Mouse (Mus musculus): ENCODE results near the gene Slc6a11. TPM values are rescaled to one million over a fixed set of nuclear protein-coding genes. Genes with fewer than 3 reads are reported as not detected.

Gene Slc6a11
- polyA plus RNA-seq (2017; shearing (Covaris generic)): not detected

DNA sequence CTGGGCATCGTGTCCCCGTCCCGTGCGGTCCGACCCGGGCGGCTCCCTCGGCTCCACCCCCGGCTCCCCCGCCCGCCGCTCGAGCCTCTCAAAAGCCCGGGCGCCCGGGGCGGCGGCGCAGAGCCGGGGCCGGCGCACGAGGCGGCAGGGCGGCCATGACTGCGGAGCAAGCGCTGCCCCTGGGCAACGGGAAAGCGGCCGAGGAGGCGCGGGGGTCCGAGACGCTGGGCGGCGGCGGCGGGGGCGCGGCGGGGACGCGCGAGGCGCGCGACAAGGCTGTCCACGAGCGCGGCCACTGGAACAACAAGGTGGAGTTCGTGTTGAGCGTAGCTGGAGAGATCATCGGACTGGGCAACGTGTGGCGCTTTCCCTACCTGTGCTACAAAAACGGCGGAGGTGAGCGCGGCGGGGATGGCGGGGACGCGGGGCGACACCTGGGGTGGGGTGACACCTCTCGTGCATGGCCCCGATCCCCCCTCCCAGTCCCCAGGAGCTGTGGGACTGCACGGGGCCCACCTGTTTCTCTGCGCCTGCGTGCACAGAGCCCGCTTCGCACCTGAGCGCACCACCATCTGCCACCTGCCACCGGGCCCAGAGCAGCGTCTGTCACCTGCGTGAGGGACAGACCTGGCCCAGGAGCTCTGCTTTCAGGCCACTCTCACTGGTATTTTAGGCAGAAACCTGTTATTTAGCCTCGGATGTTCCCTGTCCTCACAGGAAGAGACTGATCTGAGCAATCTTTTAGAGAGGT is at the start of gene Slc6a11:
Gene Slc6a11 (plus strand): TSS at position 120 of the 751 bp plus-strand sequence.
- no peak for ATAC-seq

DNA sequence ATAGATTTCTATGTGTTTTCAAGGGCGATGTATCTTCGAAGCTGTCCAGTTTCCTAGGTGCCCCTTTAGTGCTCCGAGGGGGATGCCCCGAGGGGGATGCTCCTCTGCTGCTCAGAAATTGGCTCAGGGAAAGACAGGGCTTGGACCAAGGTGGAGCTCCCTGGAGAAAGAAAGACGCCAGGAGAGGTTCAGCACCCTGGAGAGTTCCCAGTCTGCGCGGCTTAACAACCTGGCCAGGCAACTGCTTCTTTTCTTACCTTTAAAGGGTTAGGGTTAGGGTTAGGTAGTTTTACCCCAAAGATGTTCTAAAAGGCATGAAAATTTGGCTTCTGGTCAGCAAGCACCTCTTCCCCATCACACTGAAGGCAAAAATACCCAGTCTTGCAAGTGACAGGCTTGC is 43.9 kb upstream of the Slc6a11 start:
- ATAC-seq: no peak

DNA sequence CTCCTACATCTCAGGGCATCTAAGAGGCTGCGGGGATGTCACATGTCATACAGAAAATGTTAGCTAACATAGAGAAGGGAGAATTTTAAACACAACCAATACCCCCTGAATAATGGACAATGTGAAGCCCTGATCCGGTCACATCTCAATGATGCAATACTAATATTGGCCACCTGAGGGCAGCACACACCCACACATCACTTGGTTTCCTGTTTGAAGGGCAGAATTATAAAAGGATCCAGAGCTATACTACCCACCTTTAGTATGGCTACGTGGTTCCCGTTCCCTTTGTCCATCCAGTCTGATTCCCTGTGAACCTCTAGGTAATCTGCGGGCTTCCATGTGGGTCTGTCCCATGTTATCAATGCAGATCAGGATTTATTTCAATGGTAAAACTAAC is 41.4 kb upstream of the Slc6a11 start:
- no peak for ATAC-seq

DNA sequence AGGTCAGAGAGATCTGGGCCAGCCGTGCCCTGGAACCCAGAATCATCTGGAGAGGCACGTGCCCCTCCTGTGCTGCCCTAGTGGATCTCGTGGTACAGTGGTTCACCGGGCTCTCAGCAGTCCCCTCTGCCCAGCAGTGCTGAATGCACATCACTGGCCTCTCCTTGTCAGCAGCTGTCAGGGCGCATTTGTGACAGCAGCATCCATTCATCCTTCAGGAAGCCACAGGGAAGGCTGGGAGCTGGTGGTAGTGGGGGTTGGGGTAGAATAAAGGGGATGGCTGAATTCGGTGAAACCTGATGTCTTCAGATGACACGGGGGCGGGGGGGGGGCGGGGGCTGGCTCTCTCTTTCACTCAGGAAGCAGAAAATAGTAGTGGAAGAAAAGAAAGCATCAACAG is 38.8 kb upstream of the Slc6a11 start:
- ATAC-seq: no peak

DNA sequence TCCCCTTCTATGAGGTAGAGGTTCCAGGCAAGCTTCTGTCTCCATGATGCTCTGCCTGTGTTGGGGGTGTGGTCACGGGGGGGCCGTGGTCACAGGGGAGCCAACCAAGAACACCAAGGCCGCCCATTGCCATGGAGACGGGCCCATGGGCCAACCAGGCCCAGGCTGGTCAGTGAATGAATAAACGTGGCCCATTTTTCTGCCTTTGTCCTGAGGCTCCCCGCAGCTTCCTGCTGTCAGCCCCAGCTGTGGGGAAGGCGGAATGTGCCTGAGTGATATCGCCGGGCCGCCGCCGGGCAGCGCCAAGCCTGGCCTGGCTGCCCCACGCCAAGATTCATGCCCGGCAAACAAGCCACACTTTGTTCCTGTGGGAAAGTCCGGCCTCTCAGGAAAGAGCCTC is 36.8 kb upstream of the Slc6a11 start:
- ATAC-seq: no peak

GRCm38 (mm10) chr6:114096574-114096973 is 34.5 kb upstream of the Slc6a11 start:
- ATAC-seq: no peak

- ATAC-seq: no peak
These were observed 29.1 kb upstream of the Slc6a11 start for GRCm38 (mm10) chr6:114101923-114102322.

DNA sequence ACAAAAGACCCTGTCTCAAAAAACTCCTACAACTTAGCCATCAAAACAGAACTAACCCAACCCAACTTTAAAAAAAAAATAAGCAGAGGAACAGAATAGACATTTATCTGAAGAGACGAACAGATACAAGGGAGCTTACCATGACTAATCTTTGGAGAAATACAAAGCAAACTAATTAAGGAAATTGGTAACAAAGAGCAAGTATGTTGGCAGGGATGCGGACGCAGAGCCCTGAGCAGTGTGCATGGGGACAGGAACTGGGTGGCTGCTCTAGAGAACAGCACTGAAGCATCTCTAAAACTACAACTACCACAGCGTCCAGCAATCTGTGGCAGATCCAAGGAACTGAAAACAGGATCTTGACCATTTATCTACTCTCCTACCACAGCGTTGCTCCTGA is 11.5 kb upstream of the Slc6a11 start:
- ATAC-seq: no peak

DNA sequence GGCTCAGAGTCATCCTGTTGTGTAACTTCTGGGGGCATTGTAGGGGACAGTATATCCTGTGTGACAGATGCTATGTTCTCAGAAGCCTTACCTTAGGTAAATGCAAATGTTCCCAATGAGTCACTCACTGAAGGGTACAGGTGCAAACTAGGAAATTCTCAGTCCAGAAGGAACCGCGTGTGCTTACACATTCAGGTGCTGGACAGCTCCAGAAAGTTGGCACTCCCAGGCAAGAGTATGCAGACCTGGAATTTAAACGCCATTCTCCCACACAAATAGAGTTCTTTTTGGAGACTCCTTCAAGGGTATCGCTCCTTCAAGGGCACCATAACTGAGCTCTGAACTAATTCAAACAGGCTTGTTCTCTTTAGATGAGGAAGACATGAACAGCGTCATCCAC is 5.5 kb upstream of the Slc6a11 start:
- no peak for ATAC-seq

GRCm38 (mm10) chr6:114132472-114132871 is 1.4 kb downstream of the Slc6a11 start:
- ATAC-seq: no peak

- ATAC-seq: no peak
These were observed 1.9 kb downstream of the Slc6a11 start for GRCm38 (mm10) chr6:114132916-114133315.

DNA sequence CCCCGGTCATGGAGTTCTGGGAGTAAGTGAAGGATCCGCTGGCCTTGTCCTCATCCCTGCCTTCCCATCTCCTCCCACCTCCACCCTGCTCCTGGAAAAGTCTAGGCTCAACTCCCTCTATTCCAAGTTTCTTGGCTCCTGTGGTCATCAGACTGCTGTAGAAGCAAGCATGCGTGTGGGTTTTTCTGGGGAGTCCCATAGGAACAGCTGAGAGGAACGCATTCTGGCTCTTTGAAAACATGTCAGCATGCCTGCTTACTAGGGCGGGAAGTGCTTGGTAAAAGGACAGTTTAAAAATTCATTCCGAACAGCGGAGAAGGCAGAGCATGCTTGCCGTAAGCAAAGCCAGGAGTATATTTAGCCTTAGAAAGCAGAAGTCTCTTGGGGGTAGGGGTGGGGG is 7.9 kb downstream of the Slc6a11 start:
- no peak for ATAC-seq

- ATAC-seq: no peak
These were observed 10.4 kb downstream of the Slc6a11 start for GRCm38 (mm10) chr6:114141481-114141880.

DNA sequence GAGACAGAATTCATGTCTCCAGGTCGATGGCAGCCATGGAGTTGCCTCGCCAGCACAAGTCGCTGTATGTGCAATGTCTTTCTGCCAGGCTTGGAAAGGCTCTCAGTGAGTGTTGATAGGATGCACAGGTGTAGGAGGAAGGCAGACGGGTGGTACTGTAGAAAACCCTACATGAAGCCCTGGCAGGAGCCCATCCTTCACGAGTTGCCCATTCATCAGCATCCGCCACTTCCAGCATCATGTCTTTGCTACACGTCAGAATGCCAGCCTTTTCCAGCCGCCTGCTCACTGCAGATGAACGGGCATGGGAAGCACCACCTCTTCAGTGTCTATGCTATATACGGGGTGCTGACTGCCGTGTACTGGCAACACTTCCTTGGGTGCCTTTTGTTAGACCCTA is 11.4 kb downstream of the Slc6a11 start:
- no peak for ATAC-seq

DNA sequence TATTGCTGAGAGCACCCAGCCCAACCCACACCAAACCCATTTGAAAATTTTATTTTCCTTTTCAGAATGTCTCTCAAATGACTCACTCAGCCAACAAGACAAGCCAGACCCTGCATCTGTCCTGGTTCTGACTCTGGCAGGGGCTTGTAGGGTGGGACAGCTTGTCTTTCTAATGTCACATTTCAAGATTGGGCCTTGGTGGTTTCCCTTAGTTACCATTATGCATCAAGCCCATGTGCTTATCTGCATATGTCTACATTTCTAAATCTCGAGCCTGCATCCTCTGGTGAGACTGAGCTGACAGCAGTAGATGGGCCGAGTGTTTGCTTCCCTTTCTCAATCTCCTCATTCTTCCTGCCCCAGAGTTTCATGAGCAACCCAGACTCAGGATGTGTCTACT is 12.5 kb downstream of the Slc6a11 start:
- no peak for ATAC-seq

DNA sequence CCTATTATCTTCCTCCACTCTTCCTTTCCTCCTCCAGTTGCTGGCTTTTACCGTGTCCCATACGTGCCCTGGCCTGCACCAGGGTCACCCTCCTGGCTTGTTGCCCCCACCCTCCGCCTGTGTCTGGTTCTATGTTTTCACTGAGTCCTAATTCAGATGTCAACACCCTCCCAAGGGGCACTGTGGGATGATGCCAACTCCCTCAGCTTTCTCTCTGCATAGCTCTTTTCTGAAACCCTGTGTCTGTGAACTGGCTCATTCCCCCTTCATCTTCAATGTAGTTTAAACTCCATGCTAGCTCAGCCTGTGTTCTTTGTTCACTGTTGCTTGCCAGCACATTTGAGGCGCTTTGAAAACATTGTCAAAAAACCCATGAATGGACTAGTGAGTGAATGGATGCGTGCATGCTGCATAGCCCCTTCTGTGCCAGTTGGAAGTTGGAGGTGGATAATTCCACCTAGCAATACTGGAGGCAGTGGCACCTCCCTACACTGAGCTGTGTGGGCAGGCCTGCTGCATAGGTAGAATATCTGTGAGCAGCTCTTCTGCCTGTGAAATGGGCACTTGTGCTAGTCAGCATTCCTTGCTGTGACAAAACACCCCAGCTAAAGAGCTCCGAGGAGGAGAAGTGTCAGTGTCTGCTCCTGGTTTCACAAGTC is 13.5 kb downstream of the Slc6a11 start:
- no peak for ATAC-seq

- no peak for ATAC-seq
These were observed 14.7 kb downstream of the Slc6a11 start for GRCm38 (mm10) chr6:114145650-114146329.

DNA sequence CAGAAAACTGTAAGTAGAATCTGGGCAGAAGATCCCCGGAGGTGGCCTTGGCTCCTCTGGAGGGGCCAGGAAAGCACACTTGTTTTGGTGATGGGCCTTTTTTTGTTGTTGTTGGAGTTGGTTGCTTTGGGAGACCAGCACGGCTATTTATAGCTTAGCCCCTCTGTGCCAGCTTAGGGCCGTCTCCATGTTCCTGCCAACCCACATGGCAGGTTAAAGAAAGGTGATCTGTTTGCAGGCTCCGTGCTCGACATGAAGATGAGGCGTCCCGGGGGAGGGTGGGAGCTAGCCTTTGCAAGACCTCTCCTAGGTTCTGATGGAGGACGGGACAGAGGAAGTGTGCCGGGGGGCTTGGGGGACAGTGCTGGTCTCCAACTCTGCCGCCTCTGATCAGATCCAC is 24.7 kb downstream of the Slc6a11 start:
- ATAC-seq: no peak

GRCm38 (mm10) chr6:114158811-114159210 is 27.8 kb downstream of the Slc6a11 start:
- ATAC-seq: no peak

DNA sequence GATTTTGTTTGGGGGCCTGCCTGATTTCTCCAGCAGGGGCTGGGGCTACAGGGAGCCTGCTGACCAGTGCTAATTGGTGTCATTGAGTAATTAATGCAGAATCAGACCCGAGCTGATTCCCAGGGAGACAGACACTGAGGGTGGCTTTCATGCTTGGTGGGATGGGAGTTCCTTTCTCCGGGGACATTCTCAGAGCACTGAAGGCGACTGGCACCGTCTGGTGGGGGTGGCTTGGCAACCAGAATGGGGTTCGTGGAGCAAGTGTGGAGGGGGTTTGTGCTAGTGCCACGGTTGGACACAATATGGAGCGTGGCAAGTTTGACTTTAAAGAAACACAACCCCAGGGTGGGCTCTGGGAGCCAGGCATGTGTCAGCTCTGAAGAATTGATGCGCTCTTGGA is 29.7 kb downstream of the Slc6a11 start:
- no peak for ATAC-seq

DNA sequence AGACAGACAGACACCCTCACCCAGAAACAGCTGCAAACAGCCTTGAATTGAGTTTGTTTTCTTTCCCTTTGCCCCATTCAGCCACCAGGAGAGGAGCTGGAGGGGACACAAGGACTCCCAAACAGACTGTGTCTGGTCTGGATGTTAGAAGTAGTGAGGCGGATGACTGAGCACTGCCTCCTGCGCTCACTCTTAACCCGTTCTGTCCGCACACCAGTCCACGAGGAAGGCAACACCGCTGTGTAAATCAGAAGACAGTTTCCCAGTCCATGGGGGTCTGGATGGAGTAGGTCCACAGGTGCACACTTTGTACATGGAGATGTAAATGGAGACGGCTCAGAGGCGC is 43.0 kb downstream of the Slc6a11 start:
- no peak for ATAC-seq

GRCm38 (mm10) chr6:114174398-114175140 is 43.5 kb downstream of the Slc6a11 start:
- no peak for ATAC-seq

DNA sequence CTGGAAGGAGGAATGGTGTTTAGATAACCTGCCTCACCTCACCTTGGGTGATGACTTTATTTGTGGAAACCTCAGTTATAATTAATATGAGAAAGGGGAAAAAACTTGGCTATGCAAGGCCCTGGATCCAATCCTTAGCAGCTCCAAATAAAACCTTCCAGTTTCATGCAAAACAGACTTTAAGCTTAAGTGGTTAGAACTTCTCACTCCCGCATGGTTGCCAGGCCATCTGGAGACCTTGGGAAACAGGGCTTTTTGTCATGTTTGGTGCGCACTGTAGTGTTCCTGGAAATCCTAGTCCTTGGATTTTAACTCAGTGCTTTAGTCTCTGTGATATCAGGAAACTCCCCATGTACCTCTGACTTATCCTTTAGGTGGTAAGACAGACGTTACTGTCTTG is 47.1 kb downstream of the Slc6a11 start:
- ATAC-seq: no peak
